Mouse (Mus musculus) MEL (cell line): ENCODE measurements around the gene BC003965. TPM values are rescaled to one million over a fixed set of nuclear protein-coding genes. Genes with fewer than 3 reads are reported as not detected.

Source experiments
- DNase-seq: peaks from one replicate; pipeline ENCODE4 v3.0.0; 2011; ENCODE audit warnings: low read depth, low spot score
- H3K27ac ChIP-seq: 2 replicates; pipeline ENCODE4 v1.5.1; 2012; ENCODE audit warnings: low read depth, mild to moderate bottlenecking, control low read depth, low read length, moderate library complexity; ENCODE audit not compliant: control insufficient read depth
- H3K27me3 ChIP-seq, 2 experiments: fragments of 150-350 bp in 1 of 2; sonication (generic) in 1 of 2; 2 replicates each; pipeline ENCODE4 v1.6.1; 2012; ENCODE audit warnings: low read length in 2 of 2, mild to moderate bottlenecking in 2 of 2, improper control_type of control experiment in 1 of 2, moderate library complexity in 1 of 2; ENCODE audit not compliant: insufficient read depth in 2 of 2, control insufficient read depth in 1 of 2
- H3K36me3 ChIP-seq, 2 experiments: 2 replicates each; pipeline ENCODE4 v1.6.1; 2012 to 2014; ENCODE audit warnings: low read length in 2 of 2, improper control_type of control experiment in 1 of 2, inconsistent platforms in 1 of 2, mild to moderate bottlenecking in 1 of 2; ENCODE audit not compliant: insufficient read depth in 2 of 2, control insufficient read depth in 1 of 2
- H3K4me1 ChIP-seq, 2 experiments: fragments of 150-350 bp in 1 of 2; sonication (generic) in 1 of 2; 2 replicates each; pipeline ENCODE4 v1.6.1; 2012; ENCODE audit warnings: low read length in 2 of 2, improper control_type of control experiment in 1 of 2, mild to moderate bottlenecking in 1 of 2; ENCODE audit not compliant: insufficient read depth in 2 of 2, control insufficient read depth in 1 of 2
- H3K4me3 ChIP-seq, 2 experiments: fragments of 150-350 bp in 1 of 2; sonication (generic) in 1 of 2; 2 replicates each; pipeline ENCODE4 v1.5.1; 2012; ENCODE audit warnings: low read depth in 2 of 2, low read length in 2 of 2, mild to moderate bottlenecking in 2 of 2, moderate library complexity in 2 of 2, control low read depth in 1 of 2, improper control_type of control experiment in 1 of 2; ENCODE audit not compliant: control insufficient read depth in 1 of 2, insufficient read depth in 1 of 2
- H3K79me2 ChIP-seq: 2 replicates; pipeline ENCODE4 v1.6.1; 2012; ENCODE audit warnings: mild to moderate bottlenecking, low read length, moderate library complexity; ENCODE audit not compliant: control insufficient read depth, poor library complexity, insufficient read depth
- H3K9ac ChIP-seq: 2 replicates; pipeline ENCODE4 v1.6.1; 2012; ENCODE audit warnings: low read depth, mild to moderate bottlenecking, control low read depth, low read length, moderate library complexity; ENCODE audit not compliant: control insufficient read depth, poor library complexity, severe bottlenecking
- H3K9me3 ChIP-seq: fragments of 150-350 bp; sonication (generic); replicated peaks from 2 replicates; pipeline ENCODE4 v1.6.1; 2012; ENCODE audit warnings: mild to moderate bottlenecking, low read length, improper control_type of control experiment, moderate library complexity; ENCODE audit not compliant: insufficient read depth
- BHLHE40 ChIP-seq: IDR thresholded peaks from 2 replicates; pipeline ENCODE4 v1.6.1; 2012; ENCODE audit warnings: low read depth, mild to moderate bottlenecking, inconsistent platforms, low read length, improper control_type of control experiment, borderline replicate concordance
- CHD1 ChIP-seq: IDR thresholded peaks from 2 replicates; pipeline ENCODE4 v1.6.1; 2012; ENCODE audit warnings: low read depth, mild to moderate bottlenecking, inconsistent platforms, low read length, improper control_type of control experiment
- CHD2 ChIP-seq: IDR thresholded peaks from 2 replicates; pipeline ENCODE4 v1.6.1; 2011; ENCODE audit warnings: low read length, improper control_type of control experiment
- CTCF ChIP-seq, 3 experiments: IDR thresholded peaks in 2 of 3; conservative IDR thresholded peaks in 1 of 3; 2 replicates each; pipeline ENCODE4 v1.5.1; 2011 to 2012; ENCODE audit warnings: low read length in 3 of 3, low read depth in 2 of 3, mild to moderate bottlenecking in 2 of 3, improper control_type of control experiment in 1 of 3, inconsistent platforms in 1 of 3, mixed read lengths in 1 of 3, moderate library complexity in 1 of 3; ENCODE audit not compliant: control insufficient read depth in 1 of 3, insufficient read depth in 1 of 3, poor library complexity in 1 of 3, severe bottlenecking in 1 of 3
- E2F4 ChIP-seq: IDR thresholded peaks from 2 replicates; pipeline ENCODE4 v1.6.1; 2011; ENCODE audit warnings: low read depth, low read length, improper control_type of control experiment, borderline replicate concordance
- EP300 ChIP-seq, 2 experiments: IDR thresholded peaks; 2 replicates each; pipeline ENCODE4 v1.6.1; 2011; ENCODE audit warnings: improper control_type of control experiment in 2 of 2, low read length in 2 of 2, low read depth in 1 of 2, mild to moderate bottlenecking in 1 of 2
- ETS1 ChIP-seq: IDR thresholded peaks from 2 replicates; pipeline ENCODE4 v1.6.1; 2012; ENCODE audit warnings: low read depth, mild to moderate bottlenecking, inconsistent platforms, low read length, improper control_type of control experiment, moderate library complexity
- GABPA ChIP-seq: IDR thresholded peaks from 2 replicates; pipeline ENCODE4 v1.6.1; 2012; ENCODE audit warnings: low read depth, mild to moderate bottlenecking, inconsistent platforms, low read length, improper control_type of control experiment, moderate library complexity
- GATA1 ChIP-seq: IDR thresholded peaks from 2 replicates; pipeline ENCODE4 v1.6.1; 2011; ENCODE audit warnings: low read depth, low read length, improper control_type of control experiment
- HCFC1 ChIP-seq: IDR thresholded peaks from 2 replicates; pipeline ENCODE4 v1.6.1; 2012; ENCODE audit warnings: low read depth, mild to moderate bottlenecking, inconsistent platforms, low read length, improper control_type of control experiment, moderate library complexity
- JUND ChIP-seq: IDR thresholded peaks from 2 replicates; pipeline ENCODE4 v1.6.1; 2011; ENCODE audit warnings: low read depth, mild to moderate bottlenecking, improper control_type of control experiment, low read length
- KAT2A ChIP-seq: conservative IDR thresholded peaks from 2 replicates; pipeline ENCODE4 v1.6.1; 2012; ENCODE audit warnings: low read depth, low read length, improper control_type of control experiment, inconsistent platforms
- MAFK ChIP-seq: IDR thresholded peaks from 2 replicates; pipeline ENCODE4 v1.6.1; 2011; ENCODE audit warnings: low read depth, mild to moderate bottlenecking, low read length, improper control_type of control experiment, borderline replicate concordance
- MAX ChIP-seq: IDR thresholded peaks from 2 replicates; pipeline ENCODE4 v1.6.1; 2011; ENCODE audit warnings: low read length, improper control_type of control experiment
- MAZ ChIP-seq: IDR thresholded peaks from 2 replicates; pipeline ENCODE4 v1.6.1; 2012; ENCODE audit warnings: low read depth, mild to moderate bottlenecking, inconsistent platforms, low read length, improper control_type of control experiment
- MEF2A ChIP-seq: IDR thresholded peaks from 2 replicates; pipeline ENCODE4 v1.6.1; 2014; ENCODE audit warnings: low read depth, mild to moderate bottlenecking, inconsistent platforms, low read length, improper control_type of control experiment; ENCODE audit not compliant: poor library complexity, insufficient replicate concordance, severe bottlenecking; ENCODE audit errors: extremely low read depth
- MXI1 ChIP-seq: IDR thresholded peaks from 2 replicates; pipeline ENCODE4 v1.6.1; 2011; ENCODE audit warnings: mild to moderate bottlenecking, low read depth, low read length, improper control_type of control experiment
- MYB ChIP-seq: IDR thresholded peaks from 2 replicates; pipeline ENCODE4 v1.6.1; 2011; ENCODE audit warnings: mild to moderate bottlenecking, low read depth, low read length, improper control_type of control experiment
- NELFE ChIP-seq: IDR thresholded peaks from 2 replicates; pipeline ENCODE4 v1.6.1; 2011; ENCODE audit warnings: low read depth, low read length, improper control_type of control experiment
- NRF1 ChIP-seq: IDR thresholded peaks from 2 replicates; pipeline ENCODE4 v1.6.1; 2014; ENCODE audit warnings: low read depth, mild to moderate bottlenecking, inconsistent platforms, low read length, improper control_type of control experiment, moderate library complexity; ENCODE audit not compliant: poor library complexity, insufficient read depth, severe bottlenecking
- POLR2A ChIP-seq, 2 experiments: IDR thresholded peaks; 2 replicates each; pipeline ENCODE4 v1.6.1; 2011 to 2012; ENCODE audit warnings: low read length in 2 of 2, mild to moderate bottlenecking in 2 of 2, control low read depth in 1 of 2, improper control_type of control experiment in 1 of 2, low read depth in 1 of 2, moderate library complexity in 1 of 2; ENCODE audit not compliant: control insufficient read depth in 1 of 2, insufficient read depth in 1 of 2, poor library complexity in 1 of 2
- POLR2AphosphoS2 ChIP-seq: IDR thresholded peaks from 2 replicates; pipeline ENCODE4 v1.6.1; 2011; ENCODE audit warnings: low read length, improper control_type of control experiment
- RAD21 ChIP-seq: IDR thresholded peaks from 2 replicates; pipeline ENCODE4 v1.6.1; 2011; ENCODE audit warnings: mild to moderate bottlenecking, low read depth, low read length, improper control_type of control experiment
- RCOR1 ChIP-seq: IDR thresholded peaks from 2 replicates; pipeline ENCODE4 v1.6.1; 2012; ENCODE audit warnings: low read depth, mild to moderate bottlenecking, inconsistent platforms, low read length, improper control_type of control experiment
- SIN3A ChIP-seq: IDR thresholded peaks from 2 replicates; pipeline ENCODE4 v1.6.1; 2012; ENCODE audit warnings: low read length, improper control_type of control experiment, inconsistent platforms
- SMC3 ChIP-seq: IDR thresholded peaks from 2 replicates; pipeline ENCODE4 v1.6.1; 2011; ENCODE audit warnings: low read depth, low read length, improper control_type of control experiment
- TAL1 ChIP-seq: IDR thresholded peaks from 2 replicates; pipeline ENCODE4 v1.6.1; 2012; ENCODE audit warnings: mild to moderate bottlenecking, inconsistent platforms, low read length, moderate library complexity, mixed read lengths
- TBP ChIP-seq: IDR thresholded peaks from 2 replicates; pipeline ENCODE4 v1.8.0; 2011; ENCODE audit warnings: low read depth, low read length, improper control_type of control experiment
- TCF12 ChIP-seq: IDR thresholded peaks from 2 replicates; pipeline ENCODE4 v1.6.1; 2014; ENCODE audit warnings: low read depth, mild to moderate bottlenecking, inconsistent platforms, low read length, improper control_type of control experiment, moderate library complexity
- UBTF ChIP-seq: IDR thresholded peaks from 2 replicates; pipeline ENCODE4 v1.6.1; 2012; ENCODE audit warnings: low read depth, mild to moderate bottlenecking, inconsistent platforms, low read length, improper control_type of control experiment, moderate library complexity, borderline replicate concordance; ENCODE audit not compliant: insufficient read depth
- USF1 ChIP-seq: IDR thresholded peaks from 2 replicates; pipeline ENCODE4 v1.6.1; 2014; ENCODE audit warnings: low read depth, mild to moderate bottlenecking, inconsistent platforms, low read length, improper control_type of control experiment, moderate library complexity
- USF2 ChIP-seq, 2 experiments: IDR thresholded peaks; 2 replicates each; pipeline ENCODE4 v1.6.1; 2011 to 2012; ENCODE audit warnings: improper control_type of control experiment in 2 of 2, low read length in 2 of 2, borderline replicate concordance in 1 of 2, inconsistent platforms in 1 of 2, low read depth in 1 of 2, mild to moderate bottlenecking in 1 of 2; ENCODE audit not compliant: insufficient read depth in 1 of 2
- ZC3H11A ChIP-seq: IDR thresholded peaks from 2 replicates; pipeline ENCODE4 v1.6.1; 2012; ENCODE audit warnings: low read depth, mild to moderate bottlenecking, inconsistent platforms, low read length, improper control_type of control experiment
- ZKSCAN1 ChIP-seq: IDR thresholded peaks from 2 replicates; pipeline ENCODE4 v1.6.1; 2012; ENCODE audit warnings: low read depth, mild to moderate bottlenecking, inconsistent platforms, low read length, improper control_type of control experiment, moderate library complexity
- ZMIZ1 ChIP-seq: IDR thresholded peaks from 2 replicates; pipeline ENCODE4 v1.6.1; 2012; ENCODE audit warnings: low read depth, mild to moderate bottlenecking, inconsistent platforms, low read length, improper control_type of control experiment, moderate library complexity
- ZNF384 ChIP-seq: IDR thresholded peaks from 2 replicates; pipeline ENCODE4 v1.6.1; 2012; ENCODE audit warnings: low read depth, mild to moderate bottlenecking, inconsistent platforms, low read length, improper control_type of control experiment
- polyA plus RNA-seq, 2 experiments: library from polyadenylated mRNA; stranded (reverse) in 1 of 2; unstranded in 1 of 2; fragments of >175 nt in 1 of 2; fragments of >200 nt in 1 of 2; gene quantifications; 2 replicates each; pipeline versions ENCODE4 v1.2.1 to v1.2.4; 2012; ENCODE audit warnings: low replicate concordance in 2 of 2, low read depth in 1 of 2; ENCODE audit not compliant: insufficient read length in 2 of 2, insufficient read depth in 1 of 2, missing spikeins in 1 of 2
- total RNA-seq: library from RNA; depleted of rRNA; stranded (reverse); fragments of 300-350 nt; gene quantifications from 2 replicates; pipeline ENCODE4 v1.2.3, GENCODE M21; 2012; rRNA removed

Gene BC003965
- total RNA-seq (19.8 and 22.0 TPM in 2 replicates), polyA plus RNA-seq (10 to 100 TPM in 1 of 2 experiments, not detected in 1; 29.2 TPM)

GRCm38 (mm10) chr17:25184129-25184691 lies at the start of gene BC003965:
TSS of gene BC003965 (plus strand) at chr17:25184554.
- Histone ChIP-seq H3K27me3 (peaks cover 0 to 1% of the 10 kb centered on the region in 2 experiments; a peak in 1 of 4 replicates), H3K9ac (peak within 1 kb of the TSS; percentile 96), H3K9me3 (no peaks in the 10 kb centered on the region), H3K4me1 (peaks cover 4 to 15% of the 10 kb centered on the region in 2 experiments), H3K27ac (peak within 1 kb of the TSS; percentile 96), H3K36me3 (peaks cover 0 to 11% of the 10 kb centered on the region in 2 experiments; a peak in 2 of 4 replicates), H3K79me2 (peaks cover 34% of the 10 kb centered on the region), H3K4me3 (peak within 1 kb of the TSS; percentile 84 to 87)
- peak; percentile 99 for DNase-seq
- TF ChIP-seq MXI1 = peak; percentile 99
- TF ChIP-seq USF1 = peak; percentile 59; the same call in 1 of the 2 replicates
- peak in 1 of 2 experiments; percentile 71; a peak in 2 of 4 replicates for TF ChIP-seq EP300 (IDR thresholded peaks at IDR 0.05; ENCODE audit: low read depth in 1 of 2, low read length in 2 of 2)
- TF ChIP-seq CHD2 = no peak
- peak; percentile 75 for TF ChIP-seq ETS1
- no peak for TF ChIP-seq CTCF (IDR thresholded peaks at IDR 0.05 in 2 of 3, conservative IDR thresholded peaks at IDR 0.05 in 1 of 3; ENCODE audit: control insufficient read depth in 1 of 3, insufficient read depth in 1 of 3, low read depth in 2 of 3, low read length in 3 of 3, poor library complexity in 1 of 3, severe bottlenecking in 1 of 3)
- TF ChIP-seq MAFK = no peak
- peak; percentile 98 for TF ChIP-seq POLR2AphosphoS2
- no peak; the same call in 1 of the 2 replicates for TF ChIP-seq RCOR1
- peak; percentile 77 for TF ChIP-seq TCF12
- peak; percentile 63; the same call in 1 of the 2 replicates for TF ChIP-seq GABPA
- peak; percentile 84 to 99 for TF ChIP-seq POLR2A (IDR thresholded peaks at IDR 0.05; ENCODE audit: control insufficient read depth in 1 of 2, insufficient read depth in 1 of 2, low read depth in 1 of 2, low read length in 2 of 2, poor library complexity in 1 of 2)
- TF ChIP-seq SIN3A = peak; percentile 100
- no peak for TF ChIP-seq USF2 (IDR thresholded peaks at IDR 0.05; ENCODE audit: borderline replicate concordance in 1 of 2, insufficient read depth in 1 of 2, low read depth in 1 of 2, low read length in 2 of 2)
- no peak; the same call in 1 of the 2 replicates for TF ChIP-seq SMC3
- peak; percentile 84; the same call in 1 of the 2 replicates for TF ChIP-seq BHLHE40
- TF ChIP-seq NELFE = peak; percentile 99
- TF ChIP-seq NRF1 = 0 out of 2 replicates have a peak, but pooled peaks have one; percentile 26
- no peak; the same call in 1 of the 2 replicates for TF ChIP-seq MYB
- peak; percentile 98 for TF ChIP-seq HCFC1
- peak; percentile 94 for TF ChIP-seq TBP
- TF ChIP-seq GATA1 = peak; percentile 91
- TF ChIP-seq MEF2A = no peak
- no peak for TF ChIP-seq CHD1
- TF ChIP-seq MAZ = no peak
- TF ChIP-seq ZNF384 = no peak
- TF ChIP-seq MAX = peak; percentile 97
- TF ChIP-seq JUND = no peak; the same call in 1 of the 2 replicates
- peak; percentile 97 for TF ChIP-seq KAT2A
- peak; percentile 90 for TF ChIP-seq E2F4
- no peak for TF ChIP-seq RAD21
- peak; percentile 93 for TF ChIP-seq ZMIZ1
- no peak for TF ChIP-seq UBTF
- TF ChIP-seq TAL1 = no peak
- TF ChIP-seq ZC3H11A = peak; percentile 55
- TF ChIP-seq ZKSCAN1 = no peak
